Mouse (Mus musculus) small intestine, adult 2 months (tissue): ENCODE measurements around the gene A930017K11Rik.

ENCODE experiments used
- CTCF ChIP-seq: fragments of 200-500 bp; IDR thresholded peaks from 2 replicates; pipeline ENCODE4 v1.5.1; 2012; ENCODE audit warnings: low read depth, mild to moderate bottlenecking, control low read depth, inconsistent platforms, low read length, moderate library complexity, mixed read lengths; ENCODE audit not compliant: insufficient replicate concordance, insufficient read length; ENCODE audit errors: extremely low read depth
- POLR2A ChIP-seq: fragments of 200-500 bp; IDR thresholded peaks from 2 replicates; pipeline ENCODE4 v1.6.1; 2012; ENCODE audit warnings: low read depth, mild to moderate bottlenecking, control low read depth, inconsistent platforms, low read length, moderate library complexity

GRCm38 (mm10) chr17:25943769-25944168, 8.6 kb downstream of the A930017K11Rik start:
- TF ChIP-seq CTCF (no peak), POLR2A (no peak)
